ENCODE assay signal across 9 mouse cellular contexts in the genomic region with DNA sequence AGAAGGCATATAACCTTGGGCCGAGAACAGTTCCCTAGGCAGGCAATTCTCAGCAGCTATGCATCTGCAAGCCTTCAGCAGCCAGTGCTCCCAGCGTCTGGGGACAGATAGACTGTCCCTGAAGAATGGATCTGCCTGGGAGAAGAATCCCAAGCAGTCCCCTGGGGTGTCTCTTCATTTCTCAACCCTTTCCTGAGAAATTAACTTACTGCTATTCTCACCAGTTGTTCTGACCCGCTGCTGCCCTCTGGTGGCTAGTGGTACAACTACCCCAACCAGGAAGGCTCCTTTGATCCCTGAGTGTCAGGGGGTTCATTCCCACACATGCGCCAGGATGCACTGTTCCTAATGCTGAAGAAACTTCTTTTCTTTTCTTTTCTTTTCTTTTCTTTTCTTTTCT.
DNase-seq lines count a peak whose midpoint lies in the region; ATAC-seq and TF ChIP-seq lines count a peak whose summit lies in the region.
"Had no signal": no experiment of that assay in that cellular context is flagged by ENCODE, and none has a peak within 500 bp of the region (broad histone marks: within the 10 kb centered on the region; RNA-seq: fewer than 3 reads in every experiment).

No protein-coding gene starts in this region.

- peak; percentile 72; the same call in 1 of the 2 replicates for TF ChIP-seq CTCF in brain, embryonic 14.5 days (IDR thresholded peaks at IDR 0.05; ENCODE audit: borderline replicate concordance, extremely low read depth, insufficient read depth, insufficient read length)

- H3K27ac ChIP-seq in midbrain, embryonic 11.5 days (ENCODE audit: low read depth, low read length) = no peak overlapping the region
- H3K27ac ChIP-seq in midbrain, embryonic 16.5 days (ENCODE audit: low read length) = no peak overlapping the region
- no peak overlapping the region for H3K27ac ChIP-seq in limb, embryonic 14.5 days (replicated peaks; ENCODE audit: low read depth, low read length)
- H3K27ac ChIP-seq: heart, embryonic 13.5 days had no signal

- peak; percentile 95 for DNase-seq in midbrain, embryonic 11.5 days (ENCODE audit: low spot score, missing footprints)
- DNase-seq in brain, embryonic 14.5 days (ENCODE audit: low read depth) = peak; percentile 64
- peak; percentile 43 to 79 for DNase-seq in kidney, adult 8-10 months
- DNase-seq in limb, embryonic 14.5 days (ENCODE audit: low spot score) = peak; percentile 61
- peak; percentile 74 for DNase-seq in ovary, postnatal 36 days (ENCODE audit: low spot score)
- peak; percentile 50 for DNase-seq in thymus, postnatal 25 days

- H3K9ac ChIP-seq in midbrain, embryonic 11.5 days (ENCODE audit: low read length) = no peak overlapping the region
- no peak overlapping the region for H3K9ac ChIP-seq in midbrain, embryonic 16.5 days (ENCODE audit: low read depth, low read length)
- no peak overlapping the region for H3K9ac ChIP-seq in limb, embryonic 14.5 days (ENCODE audit: low read depth, low read length, severe bottlenecking)
- H3K9ac ChIP-seq: heart, embryonic 13.5 days had no signal

- no peak overlapping the region for H3K4me3 ChIP-seq in midbrain, embryonic 11.5 days (ENCODE audit: low read depth, low read length)
- H3K4me3 ChIP-seq in midbrain, embryonic 16.5 days (ENCODE audit: low read depth, low read length) = no peak overlapping the region
- H3K4me3 ChIP-seq in limb, embryonic 14.5 days (replicated peaks; ENCODE audit: low read length) = no peak overlapping the region
- H3K4me3 ChIP-seq: heart, embryonic 13.5 days had no signal

- peaks cover 2% of the 10 kb centered on the region; the same call in 1 of the 2 replicates for H3K4me1 ChIP-seq in midbrain, embryonic 11.5 days (ENCODE audit: control insufficient read depth, insufficient read depth, low read length)
- peaks cover 7% of the 10 kb centered on the region for H3K4me1 ChIP-seq in midbrain, embryonic 16.5 days (ENCODE audit: control insufficient read depth, insufficient read depth, low read length)
- H3K4me1 ChIP-seq in limb, embryonic 14.5 days (ENCODE audit: control insufficient read depth, insufficient read depth, low read length) = 0 out of 2 replicates have a peak, but pooled peaks cover 5% of the 10 kb centered on the region

- 44% methylated on average over 4 of the region's 4 CpGs for WGBS in midbrain, embryonic 11.5 days
- WGBS in midbrain, embryonic 16.5 days = 39% methylated on average over 4 of the region's 4 CpGs
- 38% methylated on average over 4 of the region's 4 CpGs for WGBS in limb, embryonic 14.5 days

- H3K27me3 ChIP-seq in midbrain, embryonic 11.5 days (ENCODE audit: control insufficient read depth, insufficient read depth, low read length) = no peaks in the 10 kb centered on the region
- no peaks in the 10 kb centered on the region for H3K27me3 ChIP-seq in midbrain, embryonic 16.5 days (ENCODE audit: control insufficient read depth, insufficient read depth, low read depth, low read length)
- no peaks in the 10 kb centered on the region for H3K27me3 ChIP-seq in limb, embryonic 14.5 days (ENCODE audit: control insufficient read depth, insufficient read depth, low read length)
- H3K27me3 ChIP-seq: heart, embryonic 13.5 days had no signal

- no peak overlapping the region for H3K4me2 ChIP-seq in midbrain, embryonic 11.5 days
- H3K4me2 ChIP-seq in midbrain, embryonic 16.5 days (ENCODE audit: low read length) = no peak overlapping the region
- no peak overlapping the region for H3K4me2 ChIP-seq in limb, embryonic 14.5 days (replicated peaks; ENCODE audit: low read depth, low read length, severe bottlenecking)
- H3K4me2 ChIP-seq: heart, embryonic 13.5 days had no signal

- H3K9me3 ChIP-seq in midbrain, embryonic 11.5 days (ENCODE audit: control insufficient read depth, low read length) = no peaks in the 10 kb centered on the region
- no peaks in the 10 kb centered on the region for H3K9me3 ChIP-seq in midbrain, embryonic 16.5 days (replicated peaks; ENCODE audit: control insufficient read depth, low read length, poor library complexity, severe bottlenecking)
- no peaks in the 10 kb centered on the region for H3K9me3 ChIP-seq in limb, embryonic 14.5 days (ENCODE audit: control insufficient read depth, low read length)
- H3K9me3 ChIP-seq: heart, embryonic 13.5 days had no signal

- TF ChIP-seq POLR2A in brain, embryonic 14.5 days (IDR thresholded peaks at IDR 0.05; ENCODE audit: borderline replicate concordance, extremely low read depth, insufficient read depth, insufficient read length, poor library complexity, severe bottlenecking) = no peak
- TF ChIP-seq POLR2A in limb, embryonic 14.5 days (IDR thresholded peaks at IDR 0.05; ENCODE audit: borderline replicate concordance, extremely low read depth, insufficient read depth, insufficient read length) = no peak

- no peaks in the 10 kb centered on the region for H3K36me3 ChIP-seq in midbrain, embryonic 11.5 days (ENCODE audit: control insufficient read depth, insufficient read depth, low read length)
- no peaks in the 10 kb centered on the region for H3K36me3 ChIP-seq in midbrain, embryonic 16.5 days (ENCODE audit: control insufficient read depth, insufficient read depth, low read length)
- no peaks in the 10 kb centered on the region for H3K36me3 ChIP-seq in limb, embryonic 14.5 days (ENCODE audit: control insufficient read depth, insufficient read depth, low read length)
- H3K36me3 ChIP-seq: heart, embryonic 13.5 days had no signal

- ATAC-seq in midbrain, embryonic 11.5 days (ENCODE audit: low FRiP score) = no peak
- ATAC-seq in midbrain, embryonic 16.5 days = no peak
- ATAC-seq in frontal cortex, adult (ENCODE audit: low TSS enrichment) = peak; percentile 85
- ATAC-seq in limb, embryonic 14.5 days (ENCODE audit: low FRiP score, low read depth) = no peak
